Mouse (Mus musculus): ENCODE data around the gene Ntrk3. TPM values are rescaled to one million over a fixed set of nuclear protein-coding genes. Genes with fewer than 3 reads are reported as not detected.

Gene Ntrk3
- polyA plus RNA-seq, 1 experiment from 2014 or later = 3.5 TPM

DNA sequence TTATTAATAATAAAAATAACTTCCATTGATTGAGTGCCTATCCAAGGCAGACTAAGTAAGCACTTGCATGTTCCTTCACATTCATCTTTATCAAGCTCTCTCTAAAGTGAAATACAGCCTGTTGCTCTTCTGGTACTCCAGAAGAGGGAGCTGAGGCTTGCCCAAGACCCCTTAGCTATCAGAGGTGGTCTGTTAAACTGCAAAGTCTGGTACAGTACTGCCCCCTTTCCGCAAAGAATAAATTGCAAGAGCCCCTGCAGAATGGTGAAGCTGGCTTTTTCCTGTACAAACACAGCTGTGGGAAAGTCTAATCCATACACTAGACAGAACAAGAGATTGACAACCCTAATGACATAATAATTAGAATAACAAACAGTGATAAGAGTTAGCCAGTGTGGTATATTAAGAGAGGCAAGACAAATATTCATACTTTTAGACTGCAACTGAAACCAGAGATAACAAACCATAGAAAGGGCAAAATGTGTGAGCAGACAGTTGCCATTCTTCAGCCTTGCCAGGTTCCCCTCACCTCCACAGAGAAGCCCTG, 470.3 kb downstream of the Ntrk3 start:
- peak; percentile 53; the same call in 1 of the 2 replicates for ATAC-seq (ENCODE audit: insufficient read depth, low FRiP score)
- Histone ChIP-seq H3K36me3 (ENCODE audit: control insufficient read depth, insufficient read depth, low read length) (no peaks in the 10 kb centered on the region), H3K9ac (ENCODE audit: low read length) (no peak overlapping the region), H3K4me1 (ENCODE audit: control insufficient read depth, insufficient read depth, low read length) (peaks cover 16% of the 10 kb centered on the region), H3K4me2 (ENCODE audit: low read depth, low read length) (no peak overlapping the region), H3K4me3 (replicated peaks; ENCODE audit: low read length) (no peak overlapping the region), H3K27ac (ENCODE audit: low read length) (no peak overlapping the region), H3K9me3 (replicated peaks; ENCODE audit: control insufficient read depth, low read length) (no peaks in the 10 kb centered on the region), H3K27me3 (ENCODE audit: control insufficient read depth, insufficient read depth, low read length) (no peaks in the 10 kb centered on the region)
- 15% methylated on average over 1 of the region's 1 CpGs for WGBS

DNA sequence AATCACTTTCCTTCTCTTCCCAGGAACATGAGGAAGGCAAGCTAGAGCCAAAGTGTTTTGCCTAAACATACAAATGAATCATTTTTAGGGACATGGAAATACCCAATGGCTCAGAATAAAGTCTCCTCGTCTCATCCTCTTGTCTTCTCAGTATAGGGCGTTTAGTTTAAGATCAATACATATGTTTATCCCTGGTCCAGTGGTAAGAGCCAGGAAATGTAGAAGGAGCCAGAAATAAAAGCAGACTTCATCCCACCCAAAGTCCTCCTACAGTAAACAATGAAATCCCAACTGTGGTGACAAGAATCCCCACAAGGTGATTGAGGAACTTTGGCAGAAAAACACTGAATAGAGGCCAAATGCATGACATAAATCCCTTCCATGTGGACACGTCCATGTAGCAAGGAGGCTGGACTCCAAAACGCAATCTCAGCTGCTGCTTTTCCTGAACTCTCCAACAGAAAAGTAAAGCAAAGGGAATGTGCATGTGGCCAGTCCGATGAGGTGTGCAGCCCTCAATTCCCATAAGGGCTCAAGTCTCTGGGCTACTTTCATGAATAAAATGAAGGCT, 473.3 kb downstream of the Ntrk3 start:
- WGBS = 35% methylated on average over 5 of the region's 5 CpGs
- Histone ChIP-seq H3K4me1 (ENCODE audit: control insufficient read depth, insufficient read depth, low read length) (peaks cover 16% of the 10 kb centered on the region), H3K27me3 (ENCODE audit: control insufficient read depth, insufficient read depth, low read length) (no peaks in the 10 kb centered on the region), H3K36me3 (ENCODE audit: control insufficient read depth, insufficient read depth, low read length) (no peaks in the 10 kb centered on the region), H3K9ac (ENCODE audit: low read length) (no peak overlapping the region), H3K4me2 (ENCODE audit: low read depth, low read length) (no peak overlapping the region), H3K27ac (ENCODE audit: low read length) (peak overlapping the region; percentile 80), H3K9me3 (replicated peaks; ENCODE audit: control insufficient read depth, low read length) (no peaks in the 10 kb centered on the region), H3K4me3 (replicated peaks; ENCODE audit: low read length) (no peak overlapping the region)
- peak; percentile 78 for ATAC-seq (ENCODE audit: insufficient read depth, low FRiP score)

DNA sequence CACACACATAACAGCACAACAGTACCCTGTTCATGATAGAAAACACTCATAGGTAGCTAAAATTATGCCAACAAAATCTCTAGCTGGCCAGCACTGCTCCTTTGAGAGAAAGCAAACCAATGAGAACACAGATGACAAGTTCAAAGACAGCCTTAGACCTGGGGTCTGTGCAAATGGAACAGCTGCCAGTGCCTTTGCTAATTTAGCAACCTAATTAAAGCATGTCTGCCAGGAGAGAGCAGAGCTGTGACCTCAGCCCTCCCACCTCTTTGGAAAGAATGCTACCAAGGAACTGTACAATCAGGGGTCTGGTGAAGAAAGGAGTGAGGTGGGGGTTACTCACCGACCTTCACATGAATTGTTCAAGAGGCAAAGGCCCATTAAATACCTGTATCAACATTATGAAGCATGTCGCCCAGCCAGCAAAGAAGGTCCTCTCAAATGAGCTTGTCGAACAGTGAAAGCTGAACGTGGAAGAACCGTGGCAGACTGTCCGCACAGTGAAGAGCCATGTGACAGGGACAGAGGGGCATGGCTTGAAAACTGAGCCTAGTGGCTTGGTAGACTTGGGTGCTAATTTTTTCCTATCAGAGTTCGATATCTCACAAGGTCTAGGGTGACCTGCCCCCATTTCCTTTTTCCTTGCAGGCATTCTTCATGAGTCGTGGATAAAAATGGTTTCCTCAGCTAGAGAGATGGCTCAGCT, 476.2 kb downstream of the Ntrk3 start:
- Histone ChIP-seq H3K4me2 (ENCODE audit: low read depth, low read length) (no peak overlapping the region), H3K9me3 (replicated peaks; ENCODE audit: control insufficient read depth, low read length) (no peaks in the 10 kb centered on the region), H3K36me3 (ENCODE audit: control insufficient read depth, insufficient read depth, low read length) (no peaks in the 10 kb centered on the region), H3K4me1 (ENCODE audit: control insufficient read depth, insufficient read depth, low read length) (peaks cover 20% of the 10 kb centered on the region), H3K4me3 (replicated peaks; ENCODE audit: low read length) (no peak overlapping the region), H3K27ac (ENCODE audit: low read length) (no peak overlapping the region), H3K9ac (ENCODE audit: low read length) (no peak overlapping the region), H3K27me3 (ENCODE audit: control insufficient read depth, insufficient read depth, low read length) (no peaks in the 10 kb centered on the region)
- 82% methylated on average over 8 of the region's 8 CpGs for WGBS
- no peak for ATAC-seq (ENCODE audit: insufficient read depth, low FRiP score)

DNA sequence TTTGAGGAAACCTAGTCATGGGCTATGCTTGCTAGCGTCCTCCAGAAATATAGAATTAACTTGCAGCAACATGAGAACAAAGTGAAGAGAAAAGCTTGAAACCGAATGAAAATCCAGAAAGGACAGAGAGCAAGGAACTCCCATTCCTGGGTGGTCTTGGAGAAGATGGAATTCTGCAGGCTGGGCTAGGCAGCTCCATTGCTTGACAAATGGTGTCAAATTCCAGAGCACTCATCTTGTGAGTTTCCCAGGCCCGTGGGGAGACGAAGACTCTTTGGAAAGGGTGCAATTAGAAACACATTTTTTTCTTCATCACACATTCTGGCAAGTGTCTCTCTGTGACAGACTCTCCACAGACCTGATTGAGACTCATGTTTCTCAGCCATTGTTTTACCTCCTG, 479.7 kb downstream of the Ntrk3 start:
- Histone ChIP-seq H3K36me3 (ENCODE audit: control insufficient read depth, insufficient read depth, low read length) (no peaks in the 10 kb centered on the region), H3K27ac (ENCODE audit: low read length) (peak overlapping the region; percentile 70), H3K4me1 (ENCODE audit: control insufficient read depth, insufficient read depth, low read length) (peaks cover 10% of the 10 kb centered on the region; the same call in 1 of the 2 replicates), H3K9ac (ENCODE audit: low read length) (no peak overlapping the region), H3K4me2 (ENCODE audit: low read depth, low read length) (no peak overlapping the region), H3K4me3 (replicated peaks; ENCODE audit: low read length) (no peak overlapping the region), H3K9me3 (replicated peaks; ENCODE audit: control insufficient read depth, low read length) (no peaks in the 10 kb centered on the region), H3K27me3 (ENCODE audit: control insufficient read depth, insufficient read depth, low read length) (no peaks in the 10 kb centered on the region)
- WGBS = 15% methylated on average over 4 of the region's 4 CpGs
- ATAC-seq (ENCODE audit: insufficient read depth, low FRiP score) = no peak

DNA sequence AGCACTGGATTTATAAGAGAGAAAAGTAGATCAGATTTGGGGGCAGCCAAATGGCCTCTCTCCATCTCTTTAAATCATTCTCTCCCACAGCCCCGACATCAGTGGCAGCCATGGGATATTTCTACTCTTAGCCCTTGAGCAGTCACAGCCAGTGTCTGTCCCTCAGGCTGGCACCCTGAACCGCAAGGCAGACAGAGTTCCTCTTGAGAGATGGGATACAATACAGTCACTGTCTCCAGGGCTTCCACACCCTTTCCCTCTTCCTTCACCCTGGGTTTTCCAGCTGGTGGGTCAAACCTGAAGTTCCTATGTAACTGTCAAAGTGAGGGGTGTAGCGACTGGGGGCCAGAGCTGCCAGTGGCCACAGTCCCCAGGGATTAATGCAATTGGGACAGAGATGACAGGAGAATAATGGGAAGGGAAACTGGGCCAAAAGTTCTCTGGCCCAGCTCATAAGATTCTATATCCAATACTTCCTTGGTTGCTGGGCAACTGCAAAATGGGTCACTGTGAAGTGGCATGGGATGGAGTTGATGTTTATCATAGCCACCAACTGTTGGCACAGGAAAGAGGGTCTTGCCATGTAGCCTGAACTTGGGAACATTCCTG, 483.9 kb downstream of the Ntrk3 start:
- peaks cover 10% of the 10 kb centered on the region; the same call in 1 of the 2 replicates for H3K4me1 ChIP-seq (ENCODE audit: control insufficient read depth, insufficient read depth, low read length)
- no peak overlapping the region; the same call in 1 of the 2 replicates for H3K27ac ChIP-seq (ENCODE audit: low read length)
- no peak overlapping the region for H3K9ac ChIP-seq (ENCODE audit: low read length)
- no peak for ATAC-seq (ENCODE audit: insufficient read depth, low FRiP score)
- no peak overlapping the region for H3K4me2 ChIP-seq (ENCODE audit: low read depth, low read length)
- no peaks in the 10 kb centered on the region for H3K9me3 ChIP-seq (replicated peaks; ENCODE audit: control insufficient read depth, low read length)
- no peak overlapping the region for H3K4me3 ChIP-seq (replicated peaks; ENCODE audit: low read length)
- WGBS = 57% methylated on average over 3 of the region's 3 CpGs
- H3K36me3 ChIP-seq (ENCODE audit: control insufficient read depth, insufficient read depth, low read length) = no peaks in the 10 kb centered on the region
- no peaks in the 10 kb centered on the region for H3K27me3 ChIP-seq (ENCODE audit: control insufficient read depth, insufficient read depth, low read length)

DNA sequence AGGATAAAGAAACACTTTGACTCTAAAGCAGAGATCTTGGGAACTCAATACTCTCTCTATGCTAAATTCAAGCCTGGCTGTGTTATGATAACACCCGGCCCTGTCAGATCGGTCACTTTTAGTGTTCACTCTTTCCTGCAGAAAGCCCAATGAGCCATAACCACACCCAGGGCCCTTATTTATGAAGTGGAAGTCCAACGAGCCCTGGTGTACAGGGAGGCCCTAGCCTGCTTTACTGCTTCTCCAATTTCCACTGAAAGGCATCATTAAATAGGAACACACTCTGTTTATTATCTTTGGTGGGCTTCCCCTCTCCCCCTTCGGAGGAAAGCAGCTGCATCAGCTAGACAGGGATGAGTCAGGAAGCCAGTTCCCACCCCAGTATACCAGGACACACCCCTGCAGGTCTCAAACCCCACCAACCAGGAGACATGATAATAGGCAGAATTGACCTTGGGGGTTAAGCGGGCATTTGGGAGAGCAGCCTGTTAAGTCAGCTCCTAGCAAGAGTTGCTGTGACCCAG, 489.6 kb downstream of the Ntrk3 start:
- H3K36me3 ChIP-seq (ENCODE audit: control insufficient read depth, insufficient read depth, low read length) = no peaks in the 10 kb centered on the region
- H3K9me3 ChIP-seq (replicated peaks; ENCODE audit: control insufficient read depth, low read length) = no peaks in the 10 kb centered on the region
- H3K27me3 ChIP-seq (ENCODE audit: control insufficient read depth, insufficient read depth, low read length) = no peaks in the 10 kb centered on the region
- H3K4me2 ChIP-seq (ENCODE audit: low read depth, low read length) = no peak overlapping the region
- H3K4me1 ChIP-seq (ENCODE audit: control insufficient read depth, insufficient read depth, low read length) = no peaks in the 10 kb centered on the region
- ATAC-seq (ENCODE audit: insufficient read depth, low FRiP score) = no peak
- 61% methylated on average over 5 of the region's 5 CpGs for WGBS
- no peak overlapping the region for H3K9ac ChIP-seq (ENCODE audit: low read length)
- no peak overlapping the region for H3K27ac ChIP-seq (ENCODE audit: low read length)
- H3K4me3 ChIP-seq (replicated peaks; ENCODE audit: low read length) = no peak overlapping the region

DNA sequence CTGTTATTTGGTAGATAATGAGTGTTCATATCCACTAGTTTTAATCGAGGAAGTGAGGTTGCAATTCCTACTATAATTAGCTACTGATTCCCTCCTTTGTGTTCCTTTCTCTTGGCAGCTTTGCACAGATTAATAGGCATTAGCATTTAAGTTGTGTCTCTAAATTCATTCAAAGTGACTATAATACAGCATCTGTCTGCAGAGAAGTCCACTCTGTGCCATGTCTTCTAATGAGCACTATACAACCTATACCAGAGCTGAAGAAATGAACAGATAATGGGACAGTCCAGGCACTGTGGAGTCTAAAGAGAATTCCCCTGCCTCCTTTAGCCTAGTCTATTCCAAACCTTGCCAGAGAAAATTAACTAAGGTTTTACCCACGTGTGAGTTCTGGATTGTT, 498.8 kb downstream of the Ntrk3 start:
- Histone ChIP-seq H3K4me1 (ENCODE audit: control insufficient read depth, insufficient read depth, low read length) (no peaks in the 10 kb centered on the region), H3K27me3 (ENCODE audit: control insufficient read depth, insufficient read depth, low read length) (no peaks in the 10 kb centered on the region), H3K4me3 (replicated peaks; ENCODE audit: low read length) (no peak overlapping the region), H3K27ac (ENCODE audit: low read length) (no peak overlapping the region), H3K4me2 (ENCODE audit: low read depth, low read length) (no peak overlapping the region), H3K36me3 (ENCODE audit: control insufficient read depth, insufficient read depth, low read length) (no peaks in the 10 kb centered on the region), H3K9me3 (replicated peaks; ENCODE audit: control insufficient read depth, low read length) (no peaks in the 10 kb centered on the region), H3K9ac (ENCODE audit: low read length) (no peak overlapping the region)
- ATAC-seq (ENCODE audit: insufficient read depth, low FRiP score) = no peak
- 70% methylated on average over 2 of the region's 2 CpGs for WGBS

DNA sequence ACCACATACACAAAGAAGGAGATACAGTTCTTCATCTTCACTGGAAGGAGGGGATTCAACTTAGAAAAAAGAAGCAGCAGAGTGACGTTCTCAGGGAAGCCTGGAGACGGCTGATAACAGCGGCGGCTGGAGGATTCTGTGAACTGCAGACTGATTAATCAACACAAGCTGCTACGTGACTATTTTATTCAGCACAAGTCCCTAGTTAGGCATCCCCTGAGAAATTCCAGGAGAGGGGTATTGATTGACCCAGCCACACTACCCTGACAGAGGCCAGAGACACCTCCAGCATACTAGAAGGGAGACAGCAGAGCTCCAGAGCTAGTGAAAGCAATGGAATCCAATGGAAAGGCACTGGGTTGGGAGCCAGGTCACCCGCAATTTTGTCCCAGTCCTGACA, 516.1 kb downstream of the Ntrk3 start:
- Histone ChIP-seq H3K4me1 (ENCODE audit: control insufficient read depth, insufficient read depth, low read length) (no peaks in the 10 kb centered on the region), H3K27me3 (ENCODE audit: control insufficient read depth, insufficient read depth, low read length) (no peaks in the 10 kb centered on the region), H3K4me3 (replicated peaks; ENCODE audit: low read length) (no peak overlapping the region), H3K9me3 (replicated peaks; ENCODE audit: control insufficient read depth, low read length) (no peaks in the 10 kb centered on the region), H3K4me2 (ENCODE audit: low read depth, low read length) (no peak overlapping the region), H3K27ac (ENCODE audit: low read length) (no peak overlapping the region), H3K36me3 (ENCODE audit: control insufficient read depth, insufficient read depth, low read length) (no peaks in the 10 kb centered on the region), H3K9ac (ENCODE audit: low read length) (no peak overlapping the region)
- no peak for ATAC-seq (ENCODE audit: insufficient read depth, low FRiP score)
- WGBS = 36% methylated on average over 6 of the region's 6 CpGs

DNA sequence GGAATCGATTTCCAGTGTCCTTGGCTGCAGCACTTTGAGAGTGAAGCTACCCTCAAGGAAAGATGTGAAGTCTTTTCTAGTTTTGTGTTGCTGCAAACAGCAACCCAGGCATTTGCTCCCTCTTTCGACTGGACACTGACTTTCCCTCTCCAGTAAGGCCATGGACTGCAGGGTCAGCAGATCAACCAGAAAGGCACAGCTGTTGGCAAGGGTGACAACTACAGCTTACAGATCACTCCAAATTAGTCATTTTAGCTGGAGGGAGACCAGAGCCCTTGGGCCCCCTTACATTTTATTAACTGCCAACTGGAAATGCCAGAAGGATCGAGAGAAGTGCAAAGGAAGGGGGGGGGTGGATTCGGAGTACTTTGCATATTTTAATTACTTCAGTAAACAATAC, 516.9 kb downstream of the Ntrk3 start:
- 51% methylated on average over 4 of the region's 4 CpGs for WGBS
- Histone ChIP-seq H3K4me1 (ENCODE audit: control insufficient read depth, insufficient read depth, low read length) (no peaks in the 10 kb centered on the region), H3K9me3 (replicated peaks; ENCODE audit: control insufficient read depth, low read length) (no peaks in the 10 kb centered on the region), H3K4me2 (ENCODE audit: low read depth, low read length) (no peak overlapping the region), H3K36me3 (ENCODE audit: control insufficient read depth, insufficient read depth, low read length) (no peaks in the 10 kb centered on the region), H3K27ac (ENCODE audit: low read length) (no peak overlapping the region), H3K4me3 (replicated peaks; ENCODE audit: low read length) (no peak overlapping the region), H3K27me3 (ENCODE audit: control insufficient read depth, insufficient read depth, low read length) (no peaks in the 10 kb centered on the region), H3K9ac (ENCODE audit: low read length) (no peak overlapping the region)
- ATAC-seq (ENCODE audit: insufficient read depth, low FRiP score) = no peak

All from stomach, embryonic 16.5 days (tissue).